Mouse (Mus musculus) fat pad, adult 2 months (tissue): ENCODE data around the gene Gorab.

Experiments used
- DNase-seq: peaks from one replicate; pipeline ENCODE4 v3.0.0-alpha.2; 2011; ENCODE audit warnings: low read depth, low spot score; ENCODE audit errors: extremely low read depth

Gorab gene

DNA sequence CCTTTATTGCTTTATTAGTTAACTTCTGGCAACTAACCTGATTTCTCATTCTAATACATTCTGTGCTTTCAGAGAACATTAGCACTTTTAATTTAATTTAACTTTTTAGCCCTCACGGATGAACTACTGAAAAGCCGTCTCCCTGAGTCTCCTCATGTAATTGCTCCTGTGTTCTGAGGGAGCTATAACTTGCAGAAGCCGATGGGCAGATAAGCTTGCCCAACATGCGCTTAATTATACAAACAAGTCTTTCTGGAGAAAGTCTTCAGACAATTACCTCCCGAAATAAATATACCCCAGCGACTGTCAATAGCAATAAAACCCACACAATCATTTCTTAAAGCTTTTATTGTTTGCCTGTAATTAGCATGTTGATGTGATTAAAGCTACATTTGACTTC is 45.7 kb downstream of the Gorab start:
- no peak for DNase-seq

DNA sequence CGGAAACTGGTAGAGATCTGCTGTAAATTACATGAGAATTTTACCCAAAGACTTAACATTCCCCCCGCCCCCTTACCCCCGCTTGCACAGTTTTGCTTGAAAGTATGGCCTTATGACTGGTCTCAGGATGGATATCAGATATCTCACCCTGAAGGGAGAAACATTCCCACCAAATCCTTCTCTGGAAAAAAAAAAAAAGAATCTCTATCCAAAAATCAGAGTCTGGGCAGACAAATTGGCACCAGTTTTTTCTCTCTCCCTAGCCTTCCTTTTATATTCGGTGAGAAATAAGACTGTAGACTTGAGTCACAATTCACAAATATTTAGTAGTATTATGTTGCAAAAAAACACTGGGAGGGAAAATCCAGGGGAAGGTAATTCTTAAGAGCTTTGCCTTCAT is 47.3 kb downstream of the Gorab start:
- no peak for DNase-seq

DNA sequence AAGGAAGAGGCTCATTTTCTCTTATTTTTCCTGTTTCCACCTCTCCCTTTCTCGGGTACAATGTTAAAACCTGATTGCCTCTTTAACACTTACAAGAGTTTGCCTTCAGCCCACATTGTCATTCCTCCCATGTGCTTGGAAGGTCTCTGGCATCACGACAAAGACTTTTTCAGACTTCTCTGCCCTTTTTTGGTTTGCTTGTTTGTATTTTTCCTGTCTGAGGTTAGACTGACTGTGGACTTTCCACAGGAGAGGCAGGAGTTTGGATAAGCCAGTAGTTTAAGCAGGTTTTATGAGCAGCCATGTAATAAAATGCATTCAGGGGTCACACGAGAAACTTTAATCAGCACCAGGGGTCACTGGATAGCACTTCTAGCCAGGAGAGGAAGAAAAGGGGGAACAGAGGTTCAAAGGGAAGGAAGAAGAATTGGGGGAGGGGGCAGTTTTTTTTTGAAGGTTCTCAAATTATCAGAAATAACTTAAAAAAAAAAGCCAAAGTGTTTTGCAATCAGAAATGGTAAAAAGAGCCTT is 47.8 kb downstream of the Gorab start:
- DNase-seq: no peak

DNA sequence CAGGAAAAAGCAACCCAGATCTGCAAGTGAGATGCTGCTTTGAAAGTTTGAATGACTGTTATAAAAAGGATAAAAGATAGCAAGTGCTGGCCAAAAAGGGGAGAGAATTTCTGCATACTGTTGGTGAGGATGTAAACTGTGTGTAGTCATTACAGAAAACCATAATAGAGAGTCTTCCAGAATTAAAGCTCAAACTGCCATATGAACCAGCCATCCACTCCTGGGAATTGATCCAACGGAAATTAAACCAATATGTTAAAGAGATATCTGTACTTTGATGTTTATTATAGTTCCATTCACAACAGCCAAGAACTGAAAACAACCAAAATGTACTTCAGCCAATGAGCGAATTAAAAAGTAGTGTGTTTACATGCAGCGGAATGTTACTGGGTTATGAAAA is 52.5 kb downstream of the Gorab start:
- no peak for DNase-seq

DNA sequence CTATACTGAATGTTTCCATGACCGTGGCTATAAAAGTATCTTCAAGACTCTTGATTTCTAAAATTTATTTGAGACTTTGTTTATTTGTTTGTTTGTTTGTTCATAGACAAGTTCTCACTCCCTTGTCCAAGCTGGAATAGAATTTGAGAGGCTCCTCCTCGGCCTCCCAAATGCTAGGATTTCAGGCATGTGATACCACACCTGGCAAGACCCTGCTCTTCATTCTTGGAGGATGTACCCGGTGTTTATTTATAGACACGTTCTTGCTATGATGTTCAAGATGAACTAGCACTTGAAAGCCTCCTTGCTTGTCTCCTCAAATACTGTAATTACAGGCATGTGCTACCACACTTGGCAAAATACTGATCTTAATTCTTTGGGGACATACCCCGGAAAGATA is 57.9 kb downstream of the Gorab start:
- DNase-seq: no peak

DNA sequence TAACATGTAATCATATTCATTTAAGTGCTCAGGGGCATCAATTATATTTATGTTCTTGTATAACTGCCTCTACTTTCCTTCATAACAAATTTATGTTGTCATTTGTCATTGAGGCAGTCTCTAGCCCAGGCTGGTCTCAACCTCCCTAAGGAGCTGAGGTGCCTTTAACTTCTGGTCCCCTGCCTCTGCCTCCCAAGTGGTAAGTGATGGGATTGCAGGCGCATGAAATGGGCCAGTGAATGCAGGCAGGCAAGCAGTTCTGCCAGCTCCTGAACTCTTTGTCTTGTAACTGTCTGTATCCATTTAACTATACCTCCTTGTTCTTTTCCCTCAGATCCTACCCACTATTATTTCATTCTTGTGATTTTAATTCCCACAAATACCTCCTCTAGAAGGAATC is 58.5 kb downstream of the Gorab start:
- no peak for DNase-seq

DNA sequence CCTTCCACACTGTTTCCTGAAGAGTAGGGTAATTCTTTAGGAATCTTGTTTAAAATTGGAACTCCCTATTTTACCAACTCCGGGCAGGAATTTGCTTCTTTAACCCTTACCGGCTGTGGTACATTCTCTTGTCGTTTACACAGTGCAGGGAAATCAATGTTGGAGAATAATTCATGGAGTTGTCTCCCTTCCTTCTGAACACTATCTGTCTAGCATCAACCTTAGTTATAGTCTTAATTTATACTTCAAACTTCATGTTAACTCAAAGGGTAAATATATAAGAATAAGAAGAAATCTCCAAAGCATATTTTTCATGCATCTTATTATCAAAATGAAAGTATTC is 64.3 kb downstream of the Gorab start:
- no peak for DNase-seq

DNA sequence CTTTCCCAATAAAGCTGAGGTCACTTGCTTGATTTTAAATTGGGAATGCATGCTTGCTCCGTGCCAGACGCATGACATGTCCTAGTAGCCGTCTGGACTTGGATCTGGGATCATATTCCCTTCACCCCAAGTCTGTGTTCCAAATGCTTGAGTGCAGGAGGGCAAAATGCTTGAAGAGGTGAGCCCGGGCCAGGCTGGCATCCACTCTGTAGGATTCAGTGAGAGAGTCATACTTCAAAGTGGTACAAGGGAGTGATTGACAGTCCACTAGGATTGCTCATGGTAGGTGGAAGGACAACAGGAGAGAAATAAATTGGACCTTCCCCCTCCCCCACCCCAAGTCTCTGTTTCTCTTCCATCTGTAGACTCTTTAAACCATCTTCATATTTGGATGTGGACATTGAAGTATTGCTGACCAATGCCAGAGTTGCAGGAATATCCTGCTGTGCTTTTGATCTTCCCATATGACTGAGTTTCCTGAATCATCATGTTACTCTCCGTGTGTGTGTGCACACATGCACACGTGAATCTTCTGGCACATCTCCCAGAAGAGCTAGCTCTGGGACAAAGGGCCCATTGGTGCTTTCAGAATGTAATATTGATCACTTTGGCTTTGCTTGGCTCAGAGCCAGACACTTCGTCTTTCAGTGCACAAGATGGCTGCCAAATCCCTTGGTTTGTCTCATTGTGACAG is 64.8 kb downstream of the Gorab start:
- no peak for DNase-seq

DNA sequence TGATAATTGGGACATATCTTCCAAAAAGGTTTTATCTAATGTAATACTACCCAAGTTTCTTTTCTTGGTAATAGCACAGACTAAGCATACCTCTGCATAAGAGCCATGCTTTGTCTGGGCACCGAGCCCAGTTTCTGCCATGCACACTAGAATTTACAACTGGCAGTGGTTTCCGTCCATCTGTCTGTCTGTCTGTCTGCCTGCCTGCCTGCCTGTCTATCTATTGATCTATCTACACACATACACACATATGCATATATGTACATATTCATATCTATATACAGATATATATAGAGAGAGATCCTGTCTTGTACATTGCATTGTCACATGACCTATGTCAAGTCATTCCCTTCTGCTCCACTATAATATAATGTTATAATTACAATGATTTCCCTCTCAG is 65.6 kb downstream of the Gorab start:
- no peak for DNase-seq
